Mouse (Mus musculus): Measurements from ENCODE around the gene Slc19a1. TPM values are rescaled to one million over a fixed set of nuclear protein-coding genes. Genes with fewer than 3 reads are reported as not detected.

Gene Slc19a1
- 26.8 and 32.2 TPM in 2 replicates for polyA plus RNA-seq (2015; fragmentation: Nextera tagmentation; extraction: Ambion mirVana)

DNA sequence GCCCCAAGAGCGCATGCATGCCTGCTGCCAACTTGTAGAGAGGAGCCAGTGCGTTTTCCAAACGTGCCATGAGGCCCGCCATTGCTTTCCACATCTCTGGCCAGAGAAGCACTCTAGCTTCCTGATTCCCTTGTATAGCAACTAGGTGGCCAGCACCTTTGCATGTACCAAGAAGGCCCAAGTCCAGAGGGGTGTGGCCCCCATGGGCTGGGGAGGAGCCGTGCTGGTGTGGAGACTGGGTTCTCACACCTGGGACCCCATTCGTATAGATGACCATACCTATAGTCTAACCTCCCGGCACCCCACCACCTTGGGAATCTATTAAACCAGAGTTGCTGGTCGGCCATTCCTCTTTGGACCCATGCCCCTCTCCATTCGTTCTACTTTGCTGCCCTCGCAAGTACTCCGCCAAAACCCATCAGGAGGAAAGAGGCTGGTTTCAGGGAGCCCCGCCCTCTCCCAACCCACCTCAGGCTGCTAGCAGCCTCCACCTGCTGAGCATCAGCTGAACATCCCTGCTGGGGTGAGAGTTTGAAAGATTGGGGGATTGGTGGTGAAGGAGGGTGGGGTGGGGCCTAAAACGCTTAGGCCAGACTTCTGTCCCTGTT, at the start of gene Slc19a1:
Gene Slc19a1, plus strand, starts transcription at position 474 of the 608 bp plus-strand sequence.
- peak within 1 kb of the TSS; percentile 82 for H3K4me2 ChIP-seq
- peak within 1 kb of the TSS; percentile 49 for H3K4me3 ChIP-seq
- peak within 1 kb of the TSS; percentile 63; the same call in 1 of the 2 replicates for H3K27ac ChIP-seq
- WGBS, result 38% methylated on average over 13 of the region's 13 CpGs
- H3K27me3 ChIP-seq, result 0 out of 2 replicates have a peak, but pooled peaks cover 3% of the 10 kb centered on the region
- H3K4me1 ChIP-seq, result peaks cover 26% of the 10 kb centered on the region
- ATAC-seq (ENCODE audit: insufficient number of reproducible peaks, low FRiP score, low TSS enrichment, low read depth), result no peak
- no peaks in the 10 kb centered on the region for H3K9me3 ChIP-seq
- H3K36me3 ChIP-seq, result no peaks in the 10 kb centered on the region
- H3K9ac ChIP-seq, result peak within 1 kb of the TSS; percentile 38

DNA sequence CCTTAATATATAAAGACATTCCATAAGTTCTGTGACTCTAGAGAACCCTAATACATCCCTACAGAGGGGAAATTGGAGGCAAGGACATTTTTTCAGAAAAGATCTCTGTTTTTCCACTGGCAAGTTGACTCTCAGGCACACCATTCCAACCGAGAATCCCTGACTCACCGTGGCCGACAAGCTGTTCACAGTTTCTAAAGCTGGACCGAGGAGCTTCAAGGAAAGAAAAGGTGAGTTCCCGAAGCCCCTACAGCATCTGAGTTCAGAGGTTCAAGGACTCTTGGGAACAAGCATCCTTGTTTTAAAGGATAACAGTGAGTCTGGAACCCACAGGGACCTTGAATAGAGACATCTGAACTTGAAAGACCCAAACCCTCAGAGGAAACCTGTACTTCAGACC, 43.5 kb upstream of the Slc19a1 start:
- H3K4me3 ChIP-seq, result no peak overlapping the region
- H3K36me3 ChIP-seq, result no peaks in the 10 kb centered on the region
- no peaks in the 10 kb centered on the region for H3K27me3 ChIP-seq
- no peaks in the 10 kb centered on the region for H3K9me3 ChIP-seq
- H3K9ac ChIP-seq, result no peak overlapping the region
- ATAC-seq (ENCODE audit: insufficient number of reproducible peaks, low FRiP score, low TSS enrichment, low read depth), result no peak
- no peak overlapping the region for H3K4me2 ChIP-seq
- WGBS, result 83% methylated on average over 5 of the region's 5 CpGs
- no peaks in the 10 kb centered on the region for H3K4me1 ChIP-seq
- H3K27ac ChIP-seq, result no peak overlapping the region

DNA sequence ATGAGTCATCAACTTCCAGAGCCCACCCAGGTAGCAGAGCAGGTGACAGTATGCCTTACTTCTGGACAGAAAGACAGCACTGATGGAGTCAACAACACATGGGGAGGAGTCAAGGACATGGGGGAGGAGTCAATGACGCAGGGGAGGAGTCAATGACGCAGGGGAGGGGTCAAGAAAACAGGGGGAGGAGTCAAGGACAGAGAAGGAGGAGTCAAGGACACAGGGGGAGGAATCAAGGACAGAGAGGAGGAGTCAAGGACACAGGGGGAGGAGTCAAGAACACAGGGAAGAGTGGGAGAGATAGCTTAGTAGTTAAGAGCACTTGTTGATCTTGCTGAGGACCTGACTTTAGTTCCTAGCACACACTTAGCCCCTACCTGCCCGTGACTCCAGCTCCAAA, 39.6 kb upstream of the Slc19a1 start:
- H3K27me3 ChIP-seq, result no peaks in the 10 kb centered on the region
- H3K36me3 ChIP-seq, result no peaks in the 10 kb centered on the region
- no peak overlapping the region for H3K27ac ChIP-seq
- H3K4me3 ChIP-seq, result no peak overlapping the region
- no peak overlapping the region for H3K9ac ChIP-seq
- no peaks in the 10 kb centered on the region for H3K4me1 ChIP-seq
- no peak for ATAC-seq (ENCODE audit: insufficient number of reproducible peaks, low FRiP score, low TSS enrichment, low read depth)
- H3K9me3 ChIP-seq, result no peaks in the 10 kb centered on the region
- WGBS, result 58% methylated on average over 3 of the region's 3 CpGs
- no peak overlapping the region for H3K4me2 ChIP-seq

DNA sequence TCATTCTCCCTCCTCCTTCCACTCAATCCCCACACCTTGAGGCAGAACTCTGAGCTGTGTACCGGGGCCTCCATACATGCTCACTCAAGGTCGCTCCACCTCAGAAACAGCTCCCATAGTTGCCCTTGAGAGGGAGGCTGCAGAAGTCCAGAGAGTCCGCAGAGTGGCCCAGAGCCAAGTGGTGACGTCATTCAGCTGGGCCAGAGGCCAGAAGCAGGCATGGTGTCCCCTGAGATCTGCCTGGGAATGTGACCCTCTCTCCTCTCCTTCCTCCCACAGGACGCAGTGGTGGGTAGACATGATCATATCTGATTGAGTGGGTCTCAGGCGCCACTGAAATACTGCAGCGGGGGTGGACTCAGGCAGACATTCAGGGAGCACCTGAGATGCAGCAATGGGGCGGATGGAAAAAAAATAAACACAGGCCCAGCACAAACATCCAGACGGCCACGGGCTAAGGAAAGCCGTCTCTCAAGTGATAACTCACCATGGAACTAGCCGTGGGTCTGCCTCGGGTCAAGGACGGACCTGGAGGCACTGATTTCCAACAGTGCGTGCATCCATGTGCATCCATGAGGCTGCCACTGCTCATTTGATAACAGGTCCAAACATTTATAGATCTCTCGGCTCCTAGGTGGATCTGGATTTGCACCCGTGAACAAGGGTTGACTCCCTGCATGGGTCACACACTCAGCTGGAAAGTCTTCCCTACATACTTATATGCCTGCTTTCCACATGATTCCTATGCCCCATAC, 34.1 kb upstream of the Slc19a1 start:
- no peaks in the 10 kb centered on the region for H3K9me3 ChIP-seq
- no peak overlapping the region for H3K4me2 ChIP-seq
- no peak overlapping the region for H3K9ac ChIP-seq
- no peaks in the 10 kb centered on the region for H3K4me1 ChIP-seq
- no peak overlapping the region for H3K27ac ChIP-seq
- no peaks in the 10 kb centered on the region for H3K36me3 ChIP-seq
- no peak for ATAC-seq (ENCODE audit: insufficient number of reproducible peaks, low FRiP score, low TSS enrichment, low read depth)
- WGBS, result 73% methylated on average over 17 of the region's 17 CpGs
- no peaks in the 10 kb centered on the region for H3K27me3 ChIP-seq
- H3K4me3 ChIP-seq, result no peak overlapping the region

DNA sequence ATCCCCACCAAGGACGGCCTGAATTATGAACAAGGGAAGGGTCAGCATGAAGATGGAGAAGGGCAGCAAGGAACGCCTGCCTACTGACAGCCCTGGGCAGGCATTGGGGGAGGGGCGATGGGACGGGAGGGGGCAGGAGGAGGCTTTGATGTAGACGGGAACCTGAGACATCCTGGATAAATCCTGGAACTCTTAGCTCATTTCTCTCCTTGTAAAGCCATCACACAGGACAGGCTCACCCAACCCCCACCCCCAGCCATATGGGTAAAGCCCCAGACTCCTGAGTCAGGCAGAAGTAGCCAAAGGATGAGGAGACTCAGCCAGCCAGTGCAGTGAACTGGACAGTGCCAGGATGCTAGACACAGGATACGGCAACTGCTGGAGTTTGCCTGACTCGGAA, 27.1 kb upstream of the Slc19a1 start:
- ATAC-seq (ENCODE audit: insufficient number of reproducible peaks, low FRiP score, low TSS enrichment, low read depth), result no peak
- Histone ChIP-seq H3K4me2 (no peak overlapping the region), H3K4me1 (peaks cover 19% of the 10 kb centered on the region), H3K9ac (no peak overlapping the region), H3K4me3 (no peak overlapping the region), H3K27me3 (no peaks in the 10 kb centered on the region), H3K9me3 (no peaks in the 10 kb centered on the region), H3K36me3 (no peaks in the 10 kb centered on the region), H3K27ac (no peak overlapping the region)
- 16% methylated on average over 7 of the region's 7 CpGs for WGBS

DNA sequence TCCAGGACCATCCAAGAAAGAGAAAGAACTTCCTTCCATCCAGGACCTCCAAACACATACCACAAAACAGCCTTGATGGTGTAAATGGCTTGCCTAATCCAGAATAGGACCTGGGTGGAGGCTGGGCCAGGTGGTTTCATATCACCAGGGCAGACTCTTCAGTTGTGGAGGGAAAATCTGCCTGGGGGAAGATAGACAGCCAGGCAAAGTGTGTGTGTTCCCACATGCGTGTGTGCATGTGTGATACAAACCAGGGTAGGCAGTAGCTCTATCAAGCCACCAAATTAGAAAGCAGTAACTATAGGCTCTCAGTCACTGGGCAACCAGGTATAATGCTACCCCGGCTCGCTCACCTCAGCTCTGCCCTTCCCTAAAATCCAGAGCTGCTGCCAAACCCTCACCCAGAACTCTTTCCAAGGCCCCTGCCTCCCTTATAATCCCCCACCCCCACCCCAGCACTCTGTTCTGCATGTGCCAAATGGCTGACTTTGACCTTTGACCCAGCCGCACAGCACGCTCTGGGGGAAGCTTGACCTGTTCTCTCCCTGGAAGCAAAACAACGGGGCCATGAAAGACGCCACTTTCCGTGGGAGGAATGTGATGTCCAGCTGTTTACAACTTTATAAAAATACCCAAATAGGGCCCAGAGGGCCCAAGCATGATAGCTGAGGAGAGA, 24.5 kb upstream of the Slc19a1 start:
- Histone ChIP-seq H3K4me2 (no peak overlapping the region), H3K27ac (no peak overlapping the region), H3K27me3 (no peaks in the 10 kb centered on the region), H3K9me3 (no peaks in the 10 kb centered on the region), H3K9ac (no peak overlapping the region), H3K36me3 (no peaks in the 10 kb centered on the region), H3K4me3 (no peak overlapping the region), H3K4me1 (peaks cover 19% of the 10 kb centered on the region)
- 24% methylated on average over 8 of the region's 8 CpGs for WGBS
- no peak for ATAC-seq (ENCODE audit: insufficient number of reproducible peaks, low FRiP score, low TSS enrichment, low read depth)

DNA sequence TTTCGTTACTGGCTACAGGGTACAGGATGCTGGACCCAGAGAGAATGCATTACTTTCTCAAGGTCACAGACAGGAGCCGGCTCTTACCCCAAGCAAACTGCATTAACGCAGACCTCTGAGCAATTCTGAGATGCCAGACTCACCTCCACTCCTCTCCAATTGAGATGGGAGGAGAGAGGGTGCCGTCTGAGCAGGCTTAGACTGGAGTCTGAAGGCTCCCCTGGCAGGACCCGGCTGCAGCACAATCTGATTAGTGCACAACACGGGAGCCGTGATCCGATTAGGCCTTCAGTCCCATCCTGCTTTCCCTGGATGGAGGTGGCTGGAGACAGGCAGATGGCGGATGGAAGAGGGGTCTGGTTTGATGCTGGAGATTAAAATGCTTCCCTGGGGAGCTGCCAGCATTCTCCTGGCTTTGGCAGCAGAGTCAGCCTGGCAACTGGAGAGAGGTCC, 23.9 kb upstream of the Slc19a1 start:
- WGBS, result 15% methylated on average over 9 of the region's 9 CpGs
- no peak overlapping the region for H3K4me3 ChIP-seq
- ATAC-seq (ENCODE audit: insufficient number of reproducible peaks, low FRiP score, low TSS enrichment, low read depth), result no peak
- no peak overlapping the region for H3K4me2 ChIP-seq
- H3K36me3 ChIP-seq, result no peaks in the 10 kb centered on the region
- H3K27ac ChIP-seq, result peak overlapping the region; percentile 29; the same call in 1 of the 2 replicates
- H3K9ac ChIP-seq, result no peak overlapping the region
- H3K27me3 ChIP-seq, result no peaks in the 10 kb centered on the region
- peaks cover 19% of the 10 kb centered on the region for H3K4me1 ChIP-seq
- no peaks in the 10 kb centered on the region for H3K9me3 ChIP-seq

DNA sequence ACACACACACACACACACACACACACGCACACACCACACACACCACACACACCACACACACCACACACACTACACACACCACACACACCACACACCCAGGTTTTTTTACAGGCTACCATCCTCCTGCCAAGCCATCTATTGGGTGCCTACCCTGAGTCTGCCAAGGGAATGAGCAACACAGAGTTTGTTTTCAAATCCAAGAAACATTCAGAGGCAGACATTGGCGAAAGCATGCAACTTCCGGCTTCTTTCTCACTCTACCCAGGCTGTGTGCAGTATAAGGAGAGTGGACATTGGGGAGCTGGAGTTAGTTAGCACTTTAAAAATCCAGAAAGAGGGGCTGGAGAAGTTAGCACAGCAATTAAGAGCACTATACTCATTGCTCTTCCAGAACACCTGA, 23.3 kb upstream of the Slc19a1 start:
- ATAC-seq (ENCODE audit: insufficient number of reproducible peaks, low FRiP score, low TSS enrichment, low read depth), result no peak
- Histone ChIP-seq H3K27ac (peak overlapping the region; percentile 61; the same call in 1 of the 2 replicates), H3K36me3 (no peaks in the 10 kb centered on the region), H3K9me3 (no peaks in the 10 kb centered on the region), H3K4me1 (peaks cover 19% of the 10 kb centered on the region), H3K4me3 (no peak overlapping the region), H3K9ac (no peak overlapping the region), H3K4me2 (no peak overlapping the region), H3K27me3 (no peaks in the 10 kb centered on the region)
- 68% methylated on average over 3 of the region's 3 CpGs for WGBS

DNA sequence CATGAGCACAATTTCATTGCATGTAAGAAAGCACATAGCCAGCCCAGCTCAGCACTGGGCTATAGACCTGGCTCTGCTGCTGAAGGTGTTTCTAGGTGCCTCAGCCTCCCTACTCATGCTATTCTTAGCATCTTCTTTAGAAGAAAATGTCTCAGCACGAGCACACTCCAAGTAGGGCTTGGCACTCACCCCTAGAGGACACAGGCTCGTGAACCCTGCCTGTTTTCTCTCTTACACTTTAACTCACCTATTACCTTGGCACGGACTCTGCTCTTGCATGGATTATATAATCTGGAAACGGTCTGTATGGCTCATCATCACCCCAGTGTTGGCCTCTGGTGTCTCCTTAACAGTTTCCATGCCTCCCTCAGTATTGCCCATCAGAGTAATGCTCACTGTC, 20.4 kb upstream of the Slc19a1 start:
- Histone ChIP-seq H3K9ac (no peak overlapping the region), H3K9me3 (no peaks in the 10 kb centered on the region), H3K36me3 (no peaks in the 10 kb centered on the region), H3K4me3 (no peak overlapping the region), H3K27me3 (no peaks in the 10 kb centered on the region), H3K4me2 (no peak overlapping the region), H3K4me1 (peaks cover 15% of the 10 kb centered on the region), H3K27ac (no peak overlapping the region)
- ATAC-seq (ENCODE audit: insufficient number of reproducible peaks, low FRiP score, low TSS enrichment, low read depth), result no peak
- WGBS, result 79% methylated on average over 4 of the region's 4 CpGs

DNA sequence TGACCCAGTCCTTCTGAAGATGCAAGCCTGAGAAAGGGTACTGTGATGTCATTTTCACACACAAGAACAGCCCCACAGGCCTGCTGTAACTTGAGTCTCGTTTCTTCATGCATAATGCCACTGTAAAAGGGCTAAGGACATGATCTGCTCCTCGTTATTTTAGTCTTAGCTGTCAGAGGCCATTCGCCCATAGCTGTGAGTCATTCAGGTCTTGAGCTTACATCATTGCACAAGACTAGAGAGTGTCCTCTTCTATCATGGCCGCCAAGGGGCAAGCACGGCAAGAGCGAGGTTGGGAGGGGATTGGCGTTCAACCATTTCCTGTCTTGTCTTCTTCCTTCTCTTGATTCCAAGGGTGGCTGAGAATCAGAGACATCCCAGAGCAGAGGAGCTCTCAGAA, 16.0 kb upstream of the Slc19a1 start:
- no peak overlapping the region for H3K4me2 ChIP-seq
- no peak for ATAC-seq (ENCODE audit: insufficient number of reproducible peaks, low FRiP score, low TSS enrichment, low read depth)
- no peaks in the 10 kb centered on the region for H3K27me3 ChIP-seq
- no peaks in the 10 kb centered on the region for H3K9me3 ChIP-seq
- H3K4me1 ChIP-seq, result no peaks in the 10 kb centered on the region
- H3K27ac ChIP-seq, result no peak overlapping the region
- no peak overlapping the region for H3K9ac ChIP-seq
- 68% methylated on average over 7 of the region's 7 CpGs for WGBS
- no peaks in the 10 kb centered on the region for H3K36me3 ChIP-seq
- no peak overlapping the region for H3K4me3 ChIP-seq

DNA sequence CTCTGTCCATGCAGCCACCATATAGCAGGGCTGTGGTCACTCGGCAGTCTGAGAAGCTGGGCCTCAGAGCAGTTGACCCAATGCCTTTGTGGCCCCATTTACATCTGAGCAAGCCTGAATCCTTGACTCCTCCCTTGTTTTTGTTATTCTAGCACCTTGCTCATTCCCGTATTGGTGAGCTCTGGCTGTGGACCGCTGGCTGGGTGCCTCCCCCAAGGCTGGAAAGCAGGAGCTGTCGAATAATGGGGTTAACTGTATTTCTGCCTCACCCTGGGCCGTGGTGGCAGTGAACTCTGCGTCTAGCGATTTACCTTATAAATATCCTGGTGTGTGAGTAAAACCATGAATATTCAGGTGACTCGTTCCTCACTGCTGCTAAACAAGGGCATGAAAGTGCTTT, 15.5 kb upstream of the Slc19a1 start:
- no peaks in the 10 kb centered on the region for H3K9me3 ChIP-seq
- no peak overlapping the region for H3K4me3 ChIP-seq
- no peaks in the 10 kb centered on the region for H3K27me3 ChIP-seq
- 32% methylated on average over 8 of the region's 8 CpGs for WGBS
- H3K27ac ChIP-seq, result no peak overlapping the region
- H3K4me1 ChIP-seq, result peaks cover under 1% of the 10 kb centered on the region; the same call in 1 of the 2 replicates
- H3K9ac ChIP-seq, result no peak overlapping the region
- H3K4me2 ChIP-seq, result no peak overlapping the region
- no peaks in the 10 kb centered on the region for H3K36me3 ChIP-seq
- no peak for ATAC-seq (ENCODE audit: insufficient number of reproducible peaks, low FRiP score, low TSS enrichment, low read depth)

DNA sequence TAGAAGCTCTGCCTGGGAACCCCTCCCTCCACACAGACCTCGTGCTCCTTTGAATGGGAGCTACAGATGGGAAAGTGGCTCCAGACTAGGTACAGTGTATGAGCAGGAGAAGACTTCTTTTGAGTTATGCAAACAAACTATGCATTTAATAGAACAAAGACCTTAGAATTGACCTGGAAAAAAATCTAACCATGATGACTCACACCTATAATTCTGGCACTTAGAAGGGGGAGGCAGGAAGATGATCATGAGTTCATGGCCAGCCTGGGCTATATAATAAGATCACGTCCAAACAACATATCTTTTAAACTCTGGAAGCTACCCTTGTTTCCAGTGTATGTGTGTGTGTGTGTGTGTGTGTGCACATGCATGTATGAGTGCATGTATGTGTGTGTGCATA, 15.0 kb upstream of the Slc19a1 start:
- H3K9ac ChIP-seq, result no peak overlapping the region
- 72% methylated on average over 2 of the region's 2 CpGs for WGBS
- H3K4me2 ChIP-seq, result no peak overlapping the region
- ATAC-seq (ENCODE audit: insufficient number of reproducible peaks, low FRiP score, low TSS enrichment, low read depth), result no peak
- H3K4me3 ChIP-seq, result no peak overlapping the region
- H3K27me3 ChIP-seq, result no peaks in the 10 kb centered on the region
- no peak overlapping the region for H3K27ac ChIP-seq
- no peaks in the 10 kb centered on the region for H3K9me3 ChIP-seq
- no peaks in the 10 kb centered on the region for H3K36me3 ChIP-seq
- peaks cover 4% of the 10 kb centered on the region; the same call in 1 of the 2 replicates for H3K4me1 ChIP-seq
